In the genomic region with DNA sequence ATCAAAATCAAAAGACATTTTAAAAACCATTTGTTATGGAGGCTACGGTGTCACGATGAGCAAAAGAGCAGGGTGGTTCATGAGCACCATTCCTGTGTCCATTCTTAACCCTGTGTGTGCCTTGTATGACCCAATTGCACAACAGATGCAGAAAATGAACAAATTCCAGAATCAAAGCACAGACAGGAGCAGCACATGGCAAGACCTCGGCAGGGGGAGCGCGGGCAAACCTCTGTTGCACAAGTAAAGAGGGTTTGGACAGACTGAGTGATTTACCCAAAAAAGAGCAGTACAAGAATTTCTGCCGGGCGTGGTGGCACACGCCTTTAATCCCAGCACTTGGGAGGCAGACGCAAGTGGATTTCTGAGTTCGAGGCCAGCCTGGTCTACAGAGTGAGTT, we compare ENCODE assay signal across 15 mouse cellular contexts.
"Had no signal": no experiment of that assay in that cellular context is flagged by ENCODE, and none has a peak within 500 bp of the region (broad histone marks: within the 10 kb centered on the region; RNA-seq: fewer than 3 reads in every experiment).

No protein-coding gene starts in this region.

- H3K9ac ChIP-seq: lung, embryonic 14.5 days; midbrain, embryonic 12.5 days; neural tube, embryonic 12.5 days; stomach, embryonic 15.5 days had no signal

- DNase-seq: lung, adult 18-20 months; lung, embryonic 14.5 days; lung, postnatal 10 days; lung, postnatal 36 days; midbrain, embryonic 14.5 days; right cerebral cortex, postnatal 14 days; thymus, adult 2 months; thymus, postnatal 25 days; thymus, postnatal 4 days had no signal

- H3K4me1 ChIP-seq: megakaryocyte, embryonic 14.5 days; stomach, embryonic 15.5 days had no signal

- H3K4me3 ChIP-seq: megakaryocyte, embryonic 14.5 days; midbrain, embryonic 12.5 days; neural tube, embryonic 12.5 days; stomach, embryonic 15.5 days had no signal

- H3K4me2 ChIP-seq: lung, embryonic 14.5 days; midbrain, embryonic 12.5 days; neural tube, embryonic 12.5 days; stomach, embryonic 15.5 days had no signal

- H3K36me3 ChIP-seq: midbrain, embryonic 12.5 days; neural tube, embryonic 12.5 days; stomach, embryonic 15.5 days had no signal

- H3K9me3 ChIP-seq: stomach, embryonic 15.5 days had no signal

- H3K27ac ChIP-seq: macrophage; neural tube, embryonic 12.5 days; stomach, embryonic 15.5 days; stomach, postnatal 0 days had no signal

- H3K27me3 ChIP-seq: megakaryocyte, embryonic 14.5 days; midbrain, embryonic 12.5 days; neural tube, embryonic 12.5 days; stomach, embryonic 15.5 days had no signal
